Mouse (Mus musculus) lung, embryonic 14.5 days (tissue): Measurements from ENCODE around the gene Sacm1l. TPM values are rescaled to one million over a fixed set of nuclear protein-coding genes. Genes with fewer than 3 reads are reported as not detected.

Source experiments
- ATAC-seq: fragments of 200-750 bp; cut with Nextera tagmentation; 2 replicates; pipeline ENCODE4 v1.8.0; 2017; ENCODE audit warnings: mild to moderate bottlenecking, moderate TSS enrichment, moderate library complexity; ENCODE audit not compliant: insufficient read depth
- DNase-seq: peaks from one replicate; pipeline ENCODE4 v3.0.0-alpha.2; 2015
- H3K27ac ChIP-seq: fragments of 300-500 bp; sonication (generic); 2 replicates; pipeline ENCODE4 v1.5.1; 2014; ENCODE audit warnings: low read depth, mild to moderate bottlenecking, moderate library complexity
- H3K27me3 ChIP-seq: fragments of 300-500 bp; sonication (generic); 2 replicates; pipeline ENCODE4 v1.6.1; 2014; ENCODE audit warnings: low read length, control low read depth; ENCODE audit not compliant: insufficient read depth
- H3K36me3 ChIP-seq: fragments of 300-500 bp; sonication (generic); 2 replicates; pipeline ENCODE4 v1.6.1; 2014; ENCODE audit warnings: control low read depth; ENCODE audit not compliant: insufficient read depth
- H3K4me1 ChIP-seq: fragments of 300-500 bp; sonication (generic); 2 replicates; pipeline ENCODE4 v1.6.1; 2014; ENCODE audit warnings: antibody characterized with exemption, control low read depth; ENCODE audit not compliant: insufficient read depth
- H3K4me2 ChIP-seq: fragments of 300-500 bp; sonication (generic); 2 replicates; pipeline ENCODE4 v1.6.1; 2014; ENCODE audit warnings: mild to moderate bottlenecking
- H3K4me3 ChIP-seq: fragments of 300-500 bp; sonication (generic); 2 replicates; pipeline ENCODE4 v1.5.1; 2014; ENCODE audit warnings: low read depth, low read length
- H3K9ac ChIP-seq: fragments of 300-500 bp; sonication (generic); 2 replicates; pipeline ENCODE4 v1.6.1; 2014
- H3K9me3 ChIP-seq: fragments of 300-500 bp; sonication (generic); 2 replicates; pipeline ENCODE4 v1.6.1; 2016; ENCODE audit warnings: low read depth, low read length, control low read depth
- CTCF ChIP-seq: IDR thresholded peaks from 2 replicates; pipeline ENCODE4 v1.5.1; 2016; ENCODE audit warnings: antibody characterized with exemption, low read depth
- WGBS: fragments of 180-500 bp; shearing (Covaris S2); extraction: QIAGEN DNeasy Blood & Tissue Kit; methylation state at CpG from one replicate; pipeline ENCODE4 v1.1.7; 2014; 5-methylcytosine and 5-hydroxymethylcytosine counted together
- polyA plus RNA-seq: library from polyadenylated mRNA; unstranded; fragments of >200 nt; fragmentation: Nextera tagmentation; extraction: Ambion mirVana; gene quantifications from 2 replicates; pipeline ENCODE4 v1.2.1, GENCODE M21; 2014

Sacm1l gene
- polyA plus RNA-seq, 1 experiment from 2014 or later: 47.6 TPM

DNA sequence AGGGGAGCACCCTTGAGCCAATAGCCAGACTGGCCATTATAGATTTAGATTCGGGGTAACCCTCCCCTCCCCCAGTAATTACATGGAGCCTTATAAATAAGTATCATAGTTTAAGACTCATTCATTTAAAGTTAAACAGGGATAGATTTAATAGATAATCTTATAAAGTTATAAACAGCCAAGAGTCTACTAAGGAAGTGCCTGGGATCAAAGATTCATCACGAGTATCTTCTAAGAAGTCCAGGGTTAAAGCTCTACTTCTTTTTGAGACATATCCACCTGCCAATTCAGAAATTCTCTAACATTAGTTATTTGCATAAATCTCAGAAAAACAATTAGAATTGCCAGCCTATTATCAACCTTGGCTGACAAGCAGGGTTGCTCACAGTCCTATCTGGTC, 95.2 kb downstream of the Sacm1l start:
- DNase-seq: no peak
- ATAC-seq: no peak
- H3K4me3 ChIP-seq: no peak overlapping the region
- WGBS: 74% methylated on average over 2 of the region's 2 CpGs
- H3K4me2 ChIP-seq: no peak overlapping the region
- no peak overlapping the region for H3K9ac ChIP-seq
- no peaks in the 10 kb centered on the region for H3K27me3 ChIP-seq
- no peaks in the 10 kb centered on the region for H3K9me3 ChIP-seq
- TF ChIP-seq CTCF: no peak
- H3K36me3 ChIP-seq: no peaks in the 10 kb centered on the region
- H3K4me1 ChIP-seq: no peaks in the 10 kb centered on the region
- H3K27ac ChIP-seq: no peak overlapping the region

DNA sequence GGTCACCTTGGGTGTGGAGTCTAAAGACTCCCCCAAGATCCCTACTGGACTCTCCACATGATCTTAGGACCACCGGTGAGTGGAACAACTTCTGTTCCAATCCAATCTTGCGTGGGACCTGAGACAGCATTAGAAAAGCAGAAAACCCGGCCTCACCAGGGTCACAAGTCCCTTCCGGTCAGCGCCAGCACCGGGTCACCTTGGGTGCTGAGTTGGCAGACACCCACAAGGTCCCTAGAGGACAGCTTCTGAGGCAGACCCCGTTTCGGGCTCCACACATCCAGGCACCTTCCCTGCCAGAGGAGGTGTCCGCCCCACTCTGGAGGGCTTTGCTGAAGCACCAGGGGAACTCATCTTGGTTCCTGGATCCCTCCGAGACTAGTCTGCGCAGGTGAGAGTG, 96.3 kb downstream of the Sacm1l start:
- ATAC-seq: no peak
- 89% methylated on average over 11 of the region's 11 CpGs for WGBS

DNA sequence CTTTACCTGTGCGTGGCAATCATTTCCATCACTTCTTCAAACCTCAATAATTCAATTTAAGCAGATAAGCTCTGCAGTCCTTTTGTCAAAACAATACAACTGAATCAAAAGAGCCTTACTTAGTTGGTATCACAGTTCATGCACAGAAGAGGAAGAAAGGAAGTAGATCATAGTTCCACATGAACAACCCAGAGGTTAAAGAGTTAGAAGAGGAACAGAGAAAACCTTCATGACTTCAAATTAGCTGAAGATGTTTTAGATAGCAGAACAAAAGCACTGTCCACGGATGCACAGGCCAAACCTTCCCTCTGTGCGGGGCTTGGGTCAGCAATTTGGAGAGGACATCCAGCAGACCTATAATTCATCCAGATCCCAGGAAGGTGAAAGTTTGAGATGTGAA, 102.1 kb downstream of the Sacm1l start:
- TF ChIP-seq CTCF: no peak
- H3K9ac ChIP-seq: no peak overlapping the region
- WGBS: 86% methylated on average over 3 of the region's 3 CpGs
- H3K4me1 ChIP-seq: no peaks in the 10 kb centered on the region
- H3K4me3 ChIP-seq: no peak overlapping the region
- H3K27ac ChIP-seq: no peak overlapping the region
- DNase-seq (no peak), ATAC-seq (no peak)
- no peaks in the 10 kb centered on the region for H3K9me3 ChIP-seq
- no peak overlapping the region for H3K4me2 ChIP-seq
- H3K36me3 ChIP-seq: no peaks in the 10 kb centered on the region
- H3K27me3 ChIP-seq: no peaks in the 10 kb centered on the region

More for the DNA sequence above, 96.3 kb downstream of the Sacm1l start:
- Histone ChIP-seq H3K4me3 (no peak overlapping the region), H3K4me2 (no peak overlapping the region), H3K9me3 (no peaks in the 10 kb centered on the region), H3K9ac (no peak overlapping the region), H3K27ac (no peak overlapping the region), H3K27me3 (no peaks in the 10 kb centered on the region), H3K36me3 (no peaks in the 10 kb centered on the region), H3K4me1 (no peaks in the 10 kb centered on the region)
- DNase-seq: no peak
- TF ChIP-seq CTCF: no peak

DNA sequence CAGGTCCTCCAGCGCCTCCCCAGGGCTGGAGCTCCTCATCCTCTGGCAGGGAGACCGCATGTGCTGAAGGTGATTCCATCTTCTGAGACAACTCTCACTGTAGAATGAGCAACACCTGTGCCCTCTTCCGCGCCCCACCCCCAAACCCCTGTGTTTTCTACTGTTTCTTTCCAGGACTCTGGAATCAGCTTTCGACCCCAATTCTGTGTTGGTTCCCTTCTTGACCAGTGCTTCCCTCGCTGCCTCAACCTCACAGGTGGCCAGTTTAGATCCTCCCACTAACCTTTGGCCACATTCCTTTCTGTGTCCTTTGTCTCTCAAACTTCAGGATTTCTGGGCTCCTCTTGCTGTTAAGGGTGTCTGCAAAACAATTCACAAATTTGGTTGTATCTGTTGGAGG, 102.7 kb downstream of the Sacm1l start, which contains the start of gene Slc6a20b:
Gene Slc6a20b, minus strand, starts transcription at position 285 of the 400 bp plus-strand sequence.
- Histone ChIP-seq H3K9ac (no peak within 1 kb of the TSS), H3K27me3 (no peaks in the 10 kb centered on the region), H3K4me1 (no peaks in the 10 kb centered on the region), H3K4me3 (no peak within 1 kb of the TSS), H3K9me3 (no peaks in the 10 kb centered on the region), H3K4me2 (no peak within 1 kb of the TSS), H3K36me3 (no peaks in the 10 kb centered on the region), H3K27ac (no peak within 1 kb of the TSS)
- ATAC-seq: no peak
- no peak for TF ChIP-seq CTCF
- WGBS: 76% methylated on average over 6 of the region's 6 CpGs
- no peak for DNase-seq

DNA sequence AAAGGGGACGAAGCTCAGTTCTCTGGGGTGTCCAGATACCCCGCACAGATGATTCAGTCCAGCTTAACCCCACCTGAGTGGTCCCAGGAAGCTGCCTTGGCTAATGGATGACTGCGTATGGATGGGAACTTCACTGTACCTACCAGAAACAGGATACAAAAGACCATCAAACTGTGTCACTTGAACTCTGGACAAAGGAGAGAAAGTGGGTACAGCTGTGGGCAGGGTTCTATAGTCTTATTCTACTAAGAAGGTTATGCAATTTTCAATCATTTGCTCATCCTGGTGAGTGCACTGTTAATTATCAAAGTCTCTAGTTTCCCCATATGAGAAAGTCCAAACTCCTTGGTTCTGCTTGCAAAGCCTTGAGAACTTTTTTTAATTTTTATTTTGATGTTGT, 103.4 kb downstream of the Sacm1l start:
- WGBS: 79% methylated on average over 3 of the region's 3 CpGs
- no peak overlapping the region for H3K4me3 ChIP-seq
- ATAC-seq: no peak
- H3K36me3 ChIP-seq: no peaks in the 10 kb centered on the region
- TF ChIP-seq CTCF: no peak
- no peaks in the 10 kb centered on the region for H3K4me1 ChIP-seq
- no peak overlapping the region for H3K9ac ChIP-seq
- no peak overlapping the region for H3K27ac ChIP-seq
- no peaks in the 10 kb centered on the region for H3K9me3 ChIP-seq
- no peak overlapping the region for H3K4me2 ChIP-seq
- no peak for DNase-seq
- no peaks in the 10 kb centered on the region for H3K27me3 ChIP-seq

DNA sequence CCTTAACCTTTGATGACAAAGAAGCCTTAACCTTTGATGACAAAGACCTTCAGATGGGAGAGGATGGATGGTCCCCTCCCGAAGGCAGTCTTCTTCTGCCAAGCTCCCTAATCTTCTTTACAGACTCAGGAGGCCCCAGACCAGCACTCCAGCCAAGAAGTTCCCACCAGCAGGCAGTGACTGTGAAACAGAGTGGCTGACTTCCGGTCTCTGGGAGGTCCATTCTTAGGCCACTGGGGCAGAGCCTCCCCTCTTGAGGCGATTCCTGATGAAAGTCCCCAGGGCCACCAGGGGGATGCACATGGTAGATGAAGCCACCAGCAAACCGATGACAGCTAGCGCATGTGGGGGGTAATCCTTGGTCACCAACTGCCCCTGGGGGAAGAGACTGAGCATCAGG, 107.2 kb downstream of the Sacm1l start:
- Histone ChIP-seq H3K4me2 (no peak overlapping the region), H3K4me1 (no peaks in the 10 kb centered on the region), H3K36me3 (no peaks in the 10 kb centered on the region), H3K4me3 (no peak overlapping the region), H3K9ac (no peak overlapping the region), H3K9me3 (no peaks in the 10 kb centered on the region), H3K27me3 (no peaks in the 10 kb centered on the region), H3K27ac (no peak overlapping the region)
- WGBS: 62% methylated on average over 5 of the region's 5 CpGs
- TF ChIP-seq CTCF: no peak
- ATAC-seq (no peak), DNase-seq (no peak)

DNA sequence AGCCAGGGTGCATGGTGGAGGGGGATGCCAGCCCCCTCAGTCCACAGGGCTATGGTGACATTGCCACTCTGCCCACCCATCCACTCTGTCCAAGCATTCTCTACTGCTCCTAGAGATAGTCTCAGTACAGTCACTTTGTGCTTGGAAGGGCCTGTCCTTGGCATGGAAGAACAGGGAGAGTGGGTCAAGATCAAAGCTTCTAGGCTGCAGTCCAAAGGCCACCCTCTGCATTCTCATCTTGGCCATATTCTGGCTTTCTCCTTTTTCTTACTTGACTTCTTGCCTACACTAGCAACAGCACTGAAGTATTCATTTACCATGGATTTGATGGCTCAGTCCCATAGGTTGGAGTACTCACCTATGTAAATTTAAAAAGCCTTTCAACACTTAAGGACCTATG, 108.7 kb downstream of the Sacm1l start:
- ATAC-seq (no peak), DNase-seq (no peak)
- Histone ChIP-seq H3K36me3 (no peaks in the 10 kb centered on the region), H3K27me3 (no peaks in the 10 kb centered on the region), H3K4me1 (no peaks in the 10 kb centered on the region), H3K4me3 (no peak overlapping the region), H3K9me3 (no peaks in the 10 kb centered on the region), H3K9ac (no peak overlapping the region), H3K27ac (no peak overlapping the region), H3K4me2 (no peak overlapping the region)
- TF ChIP-seq CTCF: no peak

DNA sequence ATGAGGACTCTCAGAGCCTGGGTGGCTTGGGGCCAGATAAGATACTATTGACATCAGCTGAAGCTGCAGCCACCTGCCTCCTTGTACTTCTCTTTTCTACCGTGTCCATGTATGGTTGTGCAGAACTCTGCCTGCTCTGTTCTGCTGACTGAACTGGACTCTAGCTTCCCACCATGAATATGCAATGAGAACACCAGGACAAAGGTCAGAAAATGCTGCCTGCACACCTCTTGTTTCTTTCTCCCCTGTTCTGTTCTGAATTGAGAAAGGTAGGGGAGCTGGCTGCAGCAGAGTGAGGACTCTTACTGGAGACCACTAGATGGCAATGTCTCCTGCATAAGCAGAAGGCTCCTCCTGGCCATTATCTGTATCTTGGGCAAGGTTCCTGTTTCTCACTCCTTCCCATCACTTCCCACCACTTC, 109.1 kb downstream of the Sacm1l start:
- 53% methylated on average over 1 of the region's 1 CpGs for WGBS
- H3K9ac ChIP-seq: no peak overlapping the region
- H3K27ac ChIP-seq: no peak overlapping the region
- H3K9me3 ChIP-seq: no peaks in the 10 kb centered on the region
- peak; percentile 65 for DNase-seq
- no peaks in the 10 kb centered on the region for H3K27me3 ChIP-seq
- no peaks in the 10 kb centered on the region for H3K4me1 ChIP-seq
- peak; percentile 71 for TF ChIP-seq CTCF
- 0 out of 2 replicates have a peak, but pooled peaks have one; percentile 58 for ATAC-seq
- no peaks in the 10 kb centered on the region for H3K36me3 ChIP-seq
- H3K4me2 ChIP-seq: no peak overlapping the region
- no peak overlapping the region for H3K4me3 ChIP-seq
